Mouse (Mus musculus) olfactory bulb, adult 2 months (tissue): Measurements from ENCODE around the gene Dock8.

Experiments
- CTCF ChIP-seq: fragments of 200-500 bp; IDR thresholded peaks from 2 replicates; pipeline ENCODE4 v1.5.1; 2012; ENCODE audit warnings: low read depth, mild to moderate bottlenecking, low read length, moderate library complexity; ENCODE audit not compliant: insufficient read depth
- POLR2A ChIP-seq: fragments of 200-500 bp; IDR thresholded peaks from 2 replicates; pipeline ENCODE4 v1.6.1; 2012; ENCODE audit warnings: mild to moderate bottlenecking, low read depth, low read length, moderate library complexity; ENCODE audit not compliant: insufficient read depth

DNA sequence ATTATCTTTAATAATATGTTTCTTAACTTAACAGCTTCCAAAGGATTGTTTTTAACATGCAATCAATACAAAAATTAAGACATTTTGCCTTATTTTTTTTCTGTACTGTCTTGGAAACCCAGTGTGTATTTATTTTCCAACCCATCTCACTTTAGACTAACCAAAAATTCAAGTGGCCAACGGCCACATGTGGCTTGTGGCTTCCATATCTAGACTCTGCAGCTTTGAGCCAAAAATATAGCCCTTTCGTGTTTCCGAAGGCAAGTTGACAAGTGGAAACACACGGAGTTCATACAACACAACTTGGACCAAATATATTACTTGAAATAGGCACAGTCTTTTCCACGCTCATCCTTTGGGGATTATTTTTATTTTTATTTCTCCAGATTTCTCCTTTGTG, 773 bp upstream of the Dock8 start:
- TF ChIP-seq POLR2A (no peak), CTCF (no peak)
